Comparison of ENCODE assay signal across 11 mouse cellular contexts in the genomic region with DNA sequence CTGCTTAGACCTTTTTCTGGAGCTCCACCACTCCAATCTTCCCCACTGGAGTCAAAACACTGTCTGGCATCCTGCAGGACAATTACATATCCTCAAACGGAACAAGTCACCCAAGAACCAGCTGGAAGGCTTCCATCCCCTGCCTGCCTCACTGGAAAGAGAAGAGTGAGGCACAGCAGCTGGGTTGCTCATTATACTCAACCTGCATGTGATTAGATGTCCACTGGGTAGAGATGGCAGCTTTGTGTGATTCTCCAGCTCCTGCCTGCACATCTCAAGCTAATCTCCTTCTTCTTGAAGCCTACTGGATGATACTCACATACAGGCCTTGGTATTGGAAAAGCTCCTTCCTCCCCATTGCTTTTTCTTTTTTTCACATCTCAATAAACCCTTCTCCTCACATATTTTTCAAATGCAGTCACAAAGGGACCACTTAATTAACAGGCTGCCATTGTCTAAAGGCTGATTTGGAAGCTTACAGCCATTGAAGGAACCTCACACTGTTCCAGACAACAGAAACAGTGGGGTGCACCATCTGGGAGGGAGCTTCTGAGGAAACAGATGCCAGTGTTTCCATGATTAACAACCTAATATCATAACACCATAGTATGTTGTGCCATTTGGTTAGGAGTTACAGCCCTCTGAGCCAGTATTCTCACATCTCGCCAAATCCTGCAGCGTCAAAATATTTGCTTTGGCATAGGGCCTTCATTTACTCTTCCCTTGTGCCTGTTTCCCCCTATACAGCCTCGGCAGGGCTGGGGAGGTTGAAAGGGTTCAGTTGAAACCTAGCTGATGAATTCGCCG.
DNase-seq lines count a peak whose midpoint lies in the region; ATAC-seq and TF ChIP-seq lines count a peak whose summit lies in the region.
"Had no signal": no experiment of that assay in that cellular context is flagged by ENCODE, and none has a peak within 500 bp of the region (broad histone marks: within the 10 kb centered on the region; RNA-seq: fewer than 3 reads in every experiment).

No protein-coding gene starts in this region.

- ATAC-seq in limb, embryonic 14.5 days (ENCODE audit: low FRiP score, low read depth), result no peak
- peak; percentile 90 for ATAC-seq in forebrain, postnatal 0 days

- no peak overlapping the region for H3K9ac ChIP-seq in limb, embryonic 14.5 days (ENCODE audit: low read depth, low read length, severe bottlenecking)
- no peak overlapping the region for H3K9ac ChIP-seq in forebrain, postnatal 0 days
- H3K9ac ChIP-seq: neural tube, embryonic 12.5 days had no signal

- H3K4me2 ChIP-seq in limb, embryonic 14.5 days (replicated peaks; ENCODE audit: low read depth, low read length, severe bottlenecking), result no peak overlapping the region
- no peak overlapping the region for H3K4me2 ChIP-seq in forebrain, postnatal 0 days (ENCODE audit: low read depth)
- H3K4me2 ChIP-seq: neural tube, embryonic 12.5 days had no signal

- no peak for TF ChIP-seq CTCF in forebrain, postnatal 0 days (IDR thresholded peaks at IDR 0.05; ENCODE audit: low read depth)

- peak; percentile 24 for DNase-seq in adrenal gland, adult 2 months
- no peak for DNase-seq in adrenal gland, adult 8-10 months
- DNase-seq in limb, embryonic 14.5 days (ENCODE audit: low spot score), result peak; percentile 19
- DNase-seq in limb, embryonic 10.5 days (ENCODE audit: low spot score), result no peak
- peak; percentile 63 for DNase-seq in forebrain, postnatal 0 days
- peak; percentile 74 for DNase-seq in lung, postnatal 36 days
- DNase-seq in frontal cortex, postnatal 10 days (ENCODE audit: low spot score in 2 of 2), result no peak
- DNase-seq in urinary bladder, adult 2 months (ENCODE audit: low spot score), result no peak
- DNase-seq: thymus, adult 2 months had no signal

- no peak overlapping the region for H3K4me3 ChIP-seq in limb, embryonic 14.5 days (replicated peaks; ENCODE audit: low read length)
- no peak overlapping the region for H3K4me3 ChIP-seq in limb, embryonic 10.5 days
- H3K4me3 ChIP-seq in forebrain, postnatal 0 days (ENCODE audit: low read depth, low read length), result no peak overlapping the region
- H3K4me3 ChIP-seq: neural tube, embryonic 12.5 days had no signal

- H3K27me3 ChIP-seq in limb, embryonic 14.5 days (ENCODE audit: control insufficient read depth, insufficient read depth, low read length), result no peaks in the 10 kb centered on the region
- H3K27me3 ChIP-seq in limb, embryonic 10.5 days (ENCODE audit: low read depth, poor library complexity, severe bottlenecking), result no peaks in the 10 kb centered on the region
- peaks cover 26% of the 10 kb centered on the region for H3K27me3 ChIP-seq in forebrain, postnatal 0 days (ENCODE audit: insufficient read depth, low read length)
- H3K27me3 ChIP-seq: neural tube, embryonic 12.5 days had no signal

- no peaks in the 10 kb centered on the region for H3K9me3 ChIP-seq in limb, embryonic 14.5 days (ENCODE audit: control insufficient read depth, low read length)
- no peaks in the 10 kb centered on the region for H3K9me3 ChIP-seq in limb, embryonic 10.5 days (replicated peaks)
- H3K9me3 ChIP-seq in forebrain, postnatal 0 days (ENCODE audit: low read length), result no peaks in the 10 kb centered on the region
- H3K9me3 ChIP-seq: neural tube, embryonic 12.5 days had no signal

- no peak overlapping the region for H3K27ac ChIP-seq in limb, embryonic 14.5 days (replicated peaks; ENCODE audit: low read depth, low read length)
- H3K27ac ChIP-seq in limb, embryonic 10.5 days, result no peak overlapping the region
- H3K27ac ChIP-seq in forebrain, postnatal 0 days (ENCODE audit: low read depth, low read length), result no peak overlapping the region
- H3K27ac ChIP-seq: kidney, postnatal 0 days; neural tube, embryonic 12.5 days had no signal

- TF ChIP-seq POLR2A in limb, embryonic 14.5 days (IDR thresholded peaks at IDR 0.05; ENCODE audit: borderline replicate concordance, extremely low read depth, insufficient read depth, insufficient read length), result no peak

- peaks cover 10% of the 10 kb centered on the region; the same call in 1 of the 2 replicates for H3K4me1 ChIP-seq in limb, embryonic 14.5 days (ENCODE audit: control insufficient read depth, insufficient read depth, low read length)
- no peaks in the 10 kb centered on the region for H3K4me1 ChIP-seq in limb, embryonic 10.5 days
- no peaks in the 10 kb centered on the region for H3K4me1 ChIP-seq in forebrain, postnatal 0 days (ENCODE audit: insufficient read depth)
- H3K4me1 ChIP-seq: neural tube, embryonic 12.5 days had no signal

- H3K36me3 ChIP-seq in limb, embryonic 14.5 days (ENCODE audit: control insufficient read depth, insufficient read depth, low read length), result no peaks in the 10 kb centered on the region
- H3K36me3 ChIP-seq in limb, embryonic 10.5 days, result no peaks in the 10 kb centered on the region
- H3K36me3 ChIP-seq in forebrain, postnatal 0 days (ENCODE audit: insufficient read depth), result no peaks in the 10 kb centered on the region
- H3K36me3 ChIP-seq: neural tube, embryonic 12.5 days had no signal

- WGBS in limb, embryonic 14.5 days, result 54% methylated on average over 6 of the region's 6 CpGs
- WGBS in limb, embryonic 10.5 days, result 74% methylated on average over 6 of the region's 6 CpGs
- WGBS in forebrain, postnatal 0 days, result 20% methylated on average over 6 of the region's 6 CpGs

Comparison
In these comparisons a context has a peak if more than half of its experiments do, and no peak if none do; other contexts are left out.
1. DNase-seq: peak in adrenal gland, adult 2 months (single experiment), limb, embryonic 14.5 days (single experiment), forebrain, postnatal 0 days (single experiment) and lung, postnatal 36 days (single experiment); none in adrenal gland, adult 8-10 months (single experiment), limb, embryonic 10.5 days (single experiment), frontal cortex, postnatal 10 days (0 of 2) and urinary bladder, adult 2 months (single experiment).